10 mouse cellular contexts compared by ENCODE assay signal in genomic region chr12:79975050-79975449, GRCm38 (mm10).
DNase-seq lines count a peak whose midpoint lies in the region; ATAC-seq lines count a peak whose summit lies in the region.
"Had no signal": no experiment of that assay in that cellular context is flagged by ENCODE, and none has a peak within 500 bp of the region (broad histone marks: within the 10 kb centered on the region; RNA-seq: fewer than 3 reads in every experiment).

No protein-coding gene starts in this region.

- H3K4me2 ChIP-seq in heart, embryonic 13.5 days = no peak overlapping the region
- H3K4me2 ChIP-seq in midbrain, embryonic 13.5 days (replicated peaks) = no peak overlapping the region
- no peak overlapping the region for H3K4me2 ChIP-seq in stomach, embryonic 16.5 days (ENCODE audit: low read depth, low read length)

- H3K4me1 ChIP-seq in heart, embryonic 13.5 days = peaks cover 52% of the 10 kb centered on the region
- peaks cover 43% of the 10 kb centered on the region for H3K4me1 ChIP-seq in midbrain, embryonic 10.5 days
- peaks cover 27% of the 10 kb centered on the region for H3K4me1 ChIP-seq in midbrain, embryonic 13.5 days (replicated peaks)
- H3K4me1 ChIP-seq in stomach, embryonic 16.5 days (ENCODE audit: control insufficient read depth, insufficient read depth, low read length) = peaks cover 36% of the 10 kb centered on the region

- H3K4me3 ChIP-seq in heart, embryonic 13.5 days = no peak overlapping the region
- H3K4me3 ChIP-seq in midbrain, embryonic 10.5 days = no peak overlapping the region
- H3K4me3 ChIP-seq in midbrain, embryonic 13.5 days (replicated peaks) = no peak overlapping the region
- no peak overlapping the region for H3K4me3 ChIP-seq in stomach, embryonic 16.5 days (replicated peaks; ENCODE audit: low read length)
- H3K4me3 ChIP-seq: myocyte had no signal

- WGBS in heart, embryonic 13.5 days = 63% methylated on average over 6 of the region's 6 CpGs
- 75% methylated on average over 6 of the region's 6 CpGs for WGBS in midbrain, embryonic 10.5 days
- 78% methylated on average over 6 of the region's 6 CpGs for WGBS in midbrain, embryonic 13.5 days
- WGBS in stomach, embryonic 16.5 days = 51% methylated on average over 6 of the region's 6 CpGs

- no peak for DNase-seq in heart, adult 8-10 months (ENCODE audit: low spot score)
- no peak for DNase-seq in midbrain, embryonic 10.5 days (ENCODE audit: low spot score)
- no peak for DNase-seq in embryo, embryonic 11 days
- DNase-seq in left cerebral cortex, postnatal 25 days (ENCODE audit: low spot score in 2 of 2) = no peak
- DNase-seq: thymus, postnatal 4 days had no signal

- H3K27ac ChIP-seq in heart, embryonic 13.5 days (replicated peaks) = peak overlapping the region; percentile 88
- peak overlapping the region; percentile 66 for H3K27ac ChIP-seq in midbrain, embryonic 10.5 days (replicated peaks)
- H3K27ac ChIP-seq in midbrain, embryonic 13.5 days = no peak overlapping the region
- peak overlapping the region; percentile 97 for H3K27ac ChIP-seq in stomach, embryonic 16.5 days (ENCODE audit: low read length)

- H3K9ac ChIP-seq in heart, embryonic 13.5 days = peak overlapping the region; percentile 70
- H3K9ac ChIP-seq in midbrain, embryonic 13.5 days (replicated peaks) = no peak overlapping the region
- peak overlapping the region; percentile 60 for H3K9ac ChIP-seq in stomach, embryonic 16.5 days (ENCODE audit: low read length)

- H3K36me3 ChIP-seq in heart, embryonic 13.5 days = no peaks in the 10 kb centered on the region
- no peaks in the 10 kb centered on the region for H3K36me3 ChIP-seq in midbrain, embryonic 10.5 days
- H3K36me3 ChIP-seq in midbrain, embryonic 13.5 days = no peaks in the 10 kb centered on the region
- H3K36me3 ChIP-seq in stomach, embryonic 16.5 days (ENCODE audit: control insufficient read depth, insufficient read depth, low read length) = no peaks in the 10 kb centered on the region

- intact Hi-C loops in left cerebral cortex, postnatal 25 days (cut with DNase I) = no loop called here

- no peaks in the 10 kb centered on the region for H3K9me3 ChIP-seq in heart, embryonic 13.5 days
- H3K9me3 ChIP-seq in midbrain, embryonic 10.5 days (replicated peaks) = peaks cover 4% of the 10 kb centered on the region; the same call in 1 of the 2 replicates
- no peaks in the 10 kb centered on the region for H3K9me3 ChIP-seq in midbrain, embryonic 13.5 days
- H3K9me3 ChIP-seq in stomach, embryonic 16.5 days (replicated peaks; ENCODE audit: control insufficient read depth, low read length) = no peaks in the 10 kb centered on the region

- ATAC-seq in heart, embryonic 13.5 days (ENCODE audit: extremely low read depth, insufficient number of reproducible peaks, low FRiP score, low TSS enrichment) = no peak
- ATAC-seq in midbrain, embryonic 13.5 days = no peak
- peak; percentile 84 for ATAC-seq in inflammation-experienced regulatory T-cells, adult 6 months
- ATAC-seq in stomach, embryonic 16.5 days (ENCODE audit: insufficient read depth, low FRiP score) = no peak

- no peaks in the 10 kb centered on the region for H3K27me3 ChIP-seq in heart, embryonic 13.5 days (replicated peaks)
- H3K27me3 ChIP-seq in midbrain, embryonic 10.5 days (ENCODE audit: low read depth, poor library complexity, severe bottlenecking) = no peaks in the 10 kb centered on the region
- no peaks in the 10 kb centered on the region for H3K27me3 ChIP-seq in midbrain, embryonic 13.5 days
- H3K27me3 ChIP-seq in stomach, embryonic 16.5 days (ENCODE audit: control insufficient read depth, insufficient read depth, low read length) = no peaks in the 10 kb centered on the region
